Mouse (Mus musculus) hindbrain, embryonic 15.5 days (tissue): ENCODE measurements at regions not wholly inside any gene's neighbourhood (a gene's known extent, or its start where the extent isn't known, plus 50 kb on each side); places are given as distances from the start of the nearest gene placed in this dataset.

Source experiments
- ATAC-seq: fragments of 200-750 bp; cut with Nextera tagmentation; 2 replicates; pipeline ENCODE4 v1.8.0; 2017; ENCODE audit warnings: low read depth, moderate number of reproducible peaks, moderate TSS enrichment; ENCODE audit not compliant: low FRiP score
- H3K27ac ChIP-seq: fragments of 300-500 bp; sonication (generic); replicated peaks from 2 replicates; pipeline ENCODE4 v1.5.1; 2015; ENCODE audit warnings: mild to moderate bottlenecking, inconsistent platforms
- H3K27me3 ChIP-seq: fragments of 300-500 bp; sonication (generic); 2 replicates; pipeline ENCODE4 v1.6.1; 2015; ENCODE audit warnings: control low read depth, inconsistent platforms
- H3K36me3 ChIP-seq: fragments of 300-500 bp; sonication (generic); 2 replicates; pipeline ENCODE4 v1.6.1; 2015; ENCODE audit warnings: control low read depth, inconsistent platforms
- H3K4me1 ChIP-seq: fragments of 300-500 bp; sonication (generic); replicated peaks from 2 replicates; pipeline ENCODE4 v1.6.1; 2015; ENCODE audit warnings: control low read depth, inconsistent platforms
- H3K4me2 ChIP-seq: fragments of 300-500 bp; sonication (generic); 2 replicates; pipeline ENCODE4 v1.6.1; 2015; ENCODE audit warnings: moderate library complexity, mild to moderate bottlenecking, inconsistent platforms
- H3K4me3 ChIP-seq: fragments of 300-500 bp; sonication (generic); 2 replicates; pipeline ENCODE4 v1.5.1; 2015; ENCODE audit warnings: mild to moderate bottlenecking, inconsistent platforms
- H3K9ac ChIP-seq: fragments of 300-500 bp; sonication (generic); 2 replicates; pipeline ENCODE4 v1.6.1; 2015; ENCODE audit warnings: inconsistent platforms
- H3K9me3 ChIP-seq: fragments of 300-500 bp; sonication (generic); 2 replicates; pipeline ENCODE4 v1.6.1; 2016; ENCODE audit warnings: control low read depth, inconsistent platforms
- WGBS: fragments of 180-500 bp; shearing (Covaris S2); methylation state at CpG from one replicate; pipeline ENCODE4 v1.1.7; 2015; 5-methylcytosine and 5-hydroxymethylcytosine counted together

GRCm38 (mm10) chr12:16279146-16279545, 331.6 kb downstream of the Lpin1 start:
- Histone ChIP-seq H3K27ac (no peak overlapping the region), H3K4me3 (no peak overlapping the region), H3K4me2 (no peak overlapping the region), H3K9ac (no peak overlapping the region), H3K36me3 (no peaks in the 10 kb centered on the region), H3K9me3 (no peaks in the 10 kb centered on the region), H3K4me1 (peaks cover 13% of the 10 kb centered on the region), H3K27me3 (no peaks in the 10 kb centered on the region)
- ATAC-seq: no peak
- WGBS: 85% methylated on average over 2 of the region's 2 CpGs

- Histone ChIP-seq H3K9me3 (no peaks in the 10 kb centered on the region), H3K27me3 (no peaks in the 10 kb centered on the region), H3K9ac (no peak overlapping the region), H3K4me1 (peaks cover 13% of the 10 kb centered on the region), H3K36me3 (no peaks in the 10 kb centered on the region), H3K4me2 (no peak overlapping the region), H3K4me3 (no peak overlapping the region), H3K27ac (0 out of 2 replicates have a peak overlapping the region, but pooled peaks have one; percentile 38)
- ATAC-seq: peak; percentile 61; the same call in 1 of the 2 replicates
- 28% methylated on average over 4 of the region's 4 CpGs for WGBS
These were observed 333.0 kb downstream of the Lpin1 start for GRCm38 (mm10) chr12:16277567-16278332.

GRCm38 (mm10) chr12:16277144-16277543, 333.6 kb downstream of the Lpin1 start:
- H3K4me1 ChIP-seq: peaks cover 13% of the 10 kb centered on the region
- 34% methylated on average over 2 of the region's 2 CpGs for WGBS
- no peak overlapping the region for H3K9ac ChIP-seq
- H3K27me3 ChIP-seq: no peaks in the 10 kb centered on the region
- H3K4me3 ChIP-seq: no peak overlapping the region
- H3K4me2 ChIP-seq: no peak overlapping the region
- no peaks in the 10 kb centered on the region for H3K9me3 ChIP-seq
- H3K27ac ChIP-seq: 0 out of 2 replicates have a peak overlapping the region, but pooled peaks have one; percentile 38
- no peaks in the 10 kb centered on the region for H3K36me3 ChIP-seq
- ATAC-seq: 0 out of 2 replicates have a peak, but pooled peaks have one; percentile 48

- Histone ChIP-seq H3K9me3 (no peaks in the 10 kb centered on the region), H3K4me3 (no peak overlapping the region), H3K27me3 (no peaks in the 10 kb centered on the region), H3K4me1 (peaks cover 13% of the 10 kb centered on the region), H3K27ac (no peak overlapping the region), H3K9ac (no peak overlapping the region), H3K4me2 (no peak overlapping the region), H3K36me3 (no peaks in the 10 kb centered on the region)
- ATAC-seq: no peak
- 86% methylated on average over 4 of the region's 4 CpGs for WGBS
These were observed 334.5 kb downstream of the Lpin1 start for GRCm38 (mm10) chr12:16276301-16276700.

GRCm38 (mm10) chr12:16272441-16272840, 338.3 kb downstream of the Lpin1 start:
- Histone ChIP-seq H3K36me3 (no peaks in the 10 kb centered on the region), H3K9me3 (no peaks in the 10 kb centered on the region), H3K4me2 (no peak overlapping the region), H3K9ac (no peak overlapping the region), H3K4me3 (no peak overlapping the region), H3K27ac (no peak overlapping the region), H3K27me3 (no peaks in the 10 kb centered on the region), H3K4me1 (peaks cover 5% of the 10 kb centered on the region)
- ATAC-seq: no peak

GRCm38 (mm10) chr12:16270876-16271275, 339.9 kb downstream of the Lpin1 start:
- H3K27me3 ChIP-seq: no peaks in the 10 kb centered on the region
- H3K4me1 ChIP-seq: no peaks in the 10 kb centered on the region
- H3K4me2 ChIP-seq: no peak overlapping the region
- no peak overlapping the region for H3K9ac ChIP-seq
- no peaks in the 10 kb centered on the region for H3K9me3 ChIP-seq
- H3K27ac ChIP-seq: no peak overlapping the region
- WGBS: 80% methylated on average over 7 of the region's 7 CpGs
- no peak for ATAC-seq
- no peaks in the 10 kb centered on the region for H3K36me3 ChIP-seq
- H3K4me3 ChIP-seq: no peak overlapping the region

- H3K4me3 ChIP-seq: no peak overlapping the region
- no peaks in the 10 kb centered on the region for H3K9me3 ChIP-seq
- H3K36me3 ChIP-seq: no peaks in the 10 kb centered on the region
- H3K27me3 ChIP-seq: no peaks in the 10 kb centered on the region
- no peak overlapping the region for H3K4me2 ChIP-seq
- no peak overlapping the region for H3K9ac ChIP-seq
- no peaks in the 10 kb centered on the region for H3K4me1 ChIP-seq
- whole genome bisulfite sequencing: 69% methylated on average over 4 of the region's 4 CpGs
- no peak for ATAC-seq
- H3K27ac ChIP-seq: no peak overlapping the region
These were observed 341.1 kb downstream of the Lpin1 start for GRCm38 (mm10) chr12:16269706-16270105.

GRCm38 (mm10) chr12:16268621-16269165, 342.1 kb downstream of the Lpin1 start:
- H3K27ac ChIP-seq: no peak overlapping the region
- ATAC-seq: no peak
- H3K9ac ChIP-seq: no peak overlapping the region
- no peak overlapping the region for H3K4me3 ChIP-seq
- H3K27me3 ChIP-seq: no peaks in the 10 kb centered on the region
- no peaks in the 10 kb centered on the region for H3K9me3 ChIP-seq
- no peak overlapping the region for H3K4me2 ChIP-seq
- H3K4me1 ChIP-seq: no peaks in the 10 kb centered on the region
- H3K36me3 ChIP-seq: no peaks in the 10 kb centered on the region
- WGBS: 72% methylated on average over 8 of the region's 8 CpGs

- Histone ChIP-seq H3K9me3 (no peaks in the 10 kb centered on the region), H3K36me3 (no peaks in the 10 kb centered on the region), H3K9ac (no peak overlapping the region), H3K27ac (no peak overlapping the region), H3K27me3 (no peaks in the 10 kb centered on the region), H3K4me3 (no peak overlapping the region), H3K4me2 (no peak overlapping the region), H3K4me1 (peaks cover 7% of the 10 kb centered on the region)
- 79% methylated on average over 4 of the region's 4 CpGs for WGBS
- no peak for ATAC-seq
These were observed 349.3 kb downstream of the Lpin1 start for GRCm38 (mm10) chr12:16261465-16261864.

GRCm38 (mm10) chr12:16260981-16261380, 349.8 kb downstream of the Lpin1 start:
- 53% methylated on average over 8 of the region's 8 CpGs for WGBS
- H3K36me3 ChIP-seq: no peaks in the 10 kb centered on the region
- H3K9me3 ChIP-seq: no peaks in the 10 kb centered on the region
- peak overlapping the region; percentile 36; the same call in 1 of the 2 replicates for H3K27ac ChIP-seq
- no peak overlapping the region for H3K9ac ChIP-seq
- peaks cover 7% of the 10 kb centered on the region for H3K4me1 ChIP-seq
- 0 out of 2 replicates have a peak, but pooled peaks have one; percentile 34 for ATAC-seq
- H3K4me2 ChIP-seq: no peak overlapping the region
- H3K4me3 ChIP-seq: no peak overlapping the region
- H3K27me3 ChIP-seq: no peaks in the 10 kb centered on the region

- 0 out of 2 replicates have a peak, but pooled peaks have one; percentile 51 for ATAC-seq
- Histone ChIP-seq H3K4me2 (no peak overlapping the region), H3K27ac (no peak overlapping the region), H3K36me3 (no peaks in the 10 kb centered on the region), H3K9me3 (no peaks in the 10 kb centered on the region), H3K27me3 (no peaks in the 10 kb centered on the region), H3K4me1 (peaks cover 7% of the 10 kb centered on the region), H3K9ac (no peak overlapping the region), H3K4me3 (no peak overlapping the region)
- WGBS: 69% methylated on average over 2 of the region's 2 CpGs
These were observed 350.3 kb downstream of the Lpin1 start for GRCm38 (mm10) chr12:16260501-16260900.

- H3K27me3 ChIP-seq: no peaks in the 10 kb centered on the region
- H3K4me1 ChIP-seq: no peaks in the 10 kb centered on the region
- no peak overlapping the region for H3K4me3 ChIP-seq
- no peaks in the 10 kb centered on the region for H3K9me3 ChIP-seq
- no peak overlapping the region for H3K27ac ChIP-seq
- no peak overlapping the region for H3K4me2 ChIP-seq
- H3K9ac ChIP-seq: no peak overlapping the region
- WGBS: 86% methylated on average over 1 of the region's 1 CpGs
- ATAC-seq: no peak
- no peaks in the 10 kb centered on the region for H3K36me3 ChIP-seq
These were observed 360.1 kb downstream of the Lpin1 start for GRCm38 (mm10) chr12:16250621-16251020.
